Mouse (Mus musculus) E14TG2a.4 (cell line): ENCODE results near the gene Ppp2r1b.

Experiments used
- CTCF ChIP-seq: conservative IDR thresholded peaks from 2 replicates; pipeline ENCODE4 v1.5.1; 2014; ENCODE audit warnings: low read length
- NANOG ChIP-seq: IDR thresholded peaks from 2 replicates; pipeline ENCODE4 v1.6.1; 2014; ENCODE audit warnings: borderline replicate concordance, low read length, mixed read lengths

DNA sequence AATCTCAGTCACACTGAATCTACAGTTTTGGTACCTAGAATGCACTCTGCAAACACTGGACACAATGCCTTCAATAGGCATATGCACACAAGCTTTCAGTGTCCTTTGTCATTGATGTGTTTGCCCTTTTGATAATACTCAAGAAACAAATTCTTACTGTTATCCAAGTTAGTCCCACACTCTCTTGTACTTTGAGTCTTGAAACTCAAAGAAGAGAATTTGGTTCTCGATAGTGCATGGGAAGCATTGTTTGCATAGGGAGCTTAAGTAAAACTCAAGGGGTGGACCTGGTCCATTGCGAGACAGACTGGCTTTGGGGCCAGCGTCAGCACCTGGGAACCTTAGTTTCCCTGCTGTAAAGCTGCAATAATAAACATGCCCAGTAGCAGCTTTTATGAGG is 73.0 kb downstream of the Ppp2r1b start:
- no peak for TF ChIP-seq CTCF
- TF ChIP-seq NANOG, result no peak
